Mouse (Mus musculus) regulatory T cell (primary cell): Measurements from ENCODE around the gene Gpr6.

Experiments used
- in situ Hi-C: fragments of 300-600 bp; cut with MboI, MseI; formaldehyde crosslinking; loops from one replicate; pipeline ENCODE4 v1.15.1; 2025; ENCODE audit warnings: high pct_unique_total_duplicates

The Gpr6 gene

GRCm38 (mm10) chr10:41072116-41072515 lies at the start of gene Gpr6:
TSS of gene Gpr6 (minus strand) at chr10:41072285.
- in situ Hi-C loops: no loop called here

DNA sequence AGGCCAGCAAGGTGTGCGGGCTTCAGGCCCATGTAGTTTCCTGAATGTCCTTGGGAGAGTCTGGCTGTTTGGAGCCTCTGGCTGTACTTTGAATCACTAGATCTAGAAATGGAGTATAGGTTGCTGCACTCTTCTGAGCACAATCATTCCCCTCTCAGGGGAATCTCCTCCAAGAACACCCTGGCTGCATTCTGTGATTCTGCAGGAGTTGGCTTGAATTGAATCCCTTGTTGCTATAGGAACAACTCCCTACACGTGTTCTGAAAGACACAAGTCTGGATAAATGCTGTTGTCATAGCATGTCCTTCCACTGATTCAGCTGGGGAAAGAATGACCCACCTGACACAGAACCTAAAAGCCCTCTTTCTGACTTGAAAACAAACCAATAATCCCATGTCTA lies 28.0 kb upstream of the Gpr6 start:
- in situ Hi-C loops: no loop called here

DNA sequence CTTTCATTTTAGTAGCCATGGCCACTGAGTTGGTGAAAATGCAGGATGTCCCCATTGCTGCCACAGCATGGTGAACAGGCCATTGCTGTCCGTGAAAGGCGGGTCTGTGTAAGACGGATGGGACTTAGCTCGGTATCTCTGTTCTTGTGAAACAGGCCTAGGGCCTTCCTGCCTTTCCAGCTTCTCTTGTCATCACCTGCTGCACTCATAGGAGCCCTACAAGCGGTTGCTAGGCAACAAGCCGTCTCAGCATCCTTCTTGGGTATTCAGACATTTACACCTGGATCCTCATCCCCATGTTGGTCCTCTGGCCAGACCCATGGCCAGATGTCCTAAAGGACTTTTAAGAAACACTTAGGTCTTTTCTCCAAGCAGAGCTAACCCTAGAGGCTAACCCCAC lies 26.1 kb upstream of the Gpr6 start:
- in situ Hi-C loops: no loop called here

- in situ Hi-C loops: no loop called here
Observed at GRCm38 (mm10) chr10:41088852-41089251, 16.8 kb upstream of the Gpr6 start.

DNA sequence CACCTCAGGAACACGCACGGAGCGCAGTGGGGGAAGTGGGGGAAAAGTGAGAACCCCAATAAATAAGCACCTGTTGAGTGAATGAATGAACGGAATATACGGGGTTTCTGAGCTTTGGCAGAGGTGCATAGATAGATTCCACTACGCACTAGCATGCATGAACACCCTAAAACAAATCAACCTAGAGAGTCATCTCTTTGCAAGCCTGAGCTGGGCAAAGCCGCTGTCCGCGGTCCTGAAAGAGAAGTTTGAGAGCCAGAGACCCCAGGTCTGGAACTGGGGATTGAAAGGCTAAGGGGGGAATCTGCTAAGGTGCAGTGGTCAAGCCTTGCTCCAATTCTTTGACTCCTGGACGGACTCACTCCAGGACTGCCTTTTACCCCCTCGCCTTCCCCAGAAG lies 389 bp downstream of the Gpr6 start:
- in situ Hi-C loops: no loop called here

DNA sequence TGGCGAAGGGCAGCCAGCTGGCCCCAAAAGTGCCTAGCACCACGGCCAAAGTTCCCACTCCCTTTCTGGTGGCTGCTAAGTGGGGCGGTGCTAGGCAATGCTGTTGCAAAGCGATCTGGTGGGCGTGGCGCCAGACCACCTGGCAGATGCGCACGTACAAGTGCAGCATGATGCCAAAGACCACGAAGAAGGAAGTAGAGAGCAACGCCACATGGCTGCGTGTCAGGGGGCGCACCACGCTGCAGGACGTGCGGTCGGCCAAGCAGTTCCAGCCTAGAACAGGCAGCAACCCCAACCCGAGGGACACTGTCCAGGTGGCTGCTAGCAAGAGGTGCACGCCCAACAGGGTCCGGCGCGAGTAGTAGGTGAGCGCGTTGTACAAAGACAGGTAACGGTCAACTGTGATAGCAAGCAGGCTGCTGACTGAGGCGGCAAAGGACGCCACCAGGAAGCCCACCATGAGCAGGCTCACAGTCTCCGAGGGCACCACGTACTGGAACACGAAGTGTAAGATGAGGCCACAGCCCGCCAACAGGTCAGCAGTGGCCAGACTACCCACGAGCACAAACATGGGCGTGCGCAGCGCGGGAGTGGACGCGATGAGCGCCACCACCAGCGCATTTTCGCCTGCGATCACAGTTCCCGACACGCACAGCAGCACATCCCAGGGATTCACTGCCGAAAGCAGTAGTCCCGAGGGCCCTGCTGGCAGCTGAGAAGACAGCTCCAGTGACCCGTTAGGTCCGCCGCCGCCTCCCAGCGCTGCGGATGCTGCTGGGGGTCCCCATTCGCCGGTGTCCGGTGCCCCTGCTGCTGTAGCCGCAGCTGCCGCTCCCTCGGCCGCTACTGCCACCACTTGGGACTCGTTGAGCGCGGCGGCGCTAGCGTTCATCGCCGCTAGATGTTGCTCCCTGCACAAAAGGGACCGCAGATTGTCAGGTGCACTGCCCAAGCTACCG lies 1.1 kb downstream of the Gpr6 start:
- in situ Hi-C loops: no loop called here

DNA sequence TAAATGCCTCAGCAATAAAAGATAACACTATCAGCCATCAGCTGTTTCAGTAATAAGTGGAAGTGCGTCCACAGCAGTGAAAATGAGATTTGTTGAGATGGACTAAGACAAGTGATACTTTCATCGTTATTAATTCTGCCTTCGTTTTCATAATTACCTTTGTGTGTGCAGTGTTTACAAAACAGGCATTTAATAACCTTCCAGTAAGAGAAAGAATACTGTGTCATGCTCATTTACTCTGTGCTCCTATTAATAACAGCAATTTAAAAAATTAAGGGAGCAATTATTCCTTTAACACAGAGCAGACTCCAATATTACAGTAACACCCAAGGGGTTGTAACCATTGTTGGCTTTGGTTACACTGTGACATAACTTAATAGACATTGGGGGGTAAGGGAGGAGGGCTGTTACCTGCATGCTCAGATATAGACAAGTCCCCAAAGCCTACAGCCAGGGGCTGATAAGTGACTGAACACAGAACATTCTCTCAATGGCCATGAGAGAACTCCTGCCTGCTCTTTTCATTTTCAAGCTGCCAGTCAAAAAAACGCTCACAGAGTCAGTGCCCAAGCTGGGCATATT lies 11.7 kb downstream of the Gpr6 start:
- in situ Hi-C loops: no loop called here

GRCm38 (mm10) chr10:41055581-41055980 lies 16.5 kb downstream of the Gpr6 start:
- in situ Hi-C loops: no loop called here

GRCm38 (mm10) chr10:41054005-41054404 lies 18.1 kb downstream of the Gpr6 start:
- in situ Hi-C loops: no loop called here

DNA sequence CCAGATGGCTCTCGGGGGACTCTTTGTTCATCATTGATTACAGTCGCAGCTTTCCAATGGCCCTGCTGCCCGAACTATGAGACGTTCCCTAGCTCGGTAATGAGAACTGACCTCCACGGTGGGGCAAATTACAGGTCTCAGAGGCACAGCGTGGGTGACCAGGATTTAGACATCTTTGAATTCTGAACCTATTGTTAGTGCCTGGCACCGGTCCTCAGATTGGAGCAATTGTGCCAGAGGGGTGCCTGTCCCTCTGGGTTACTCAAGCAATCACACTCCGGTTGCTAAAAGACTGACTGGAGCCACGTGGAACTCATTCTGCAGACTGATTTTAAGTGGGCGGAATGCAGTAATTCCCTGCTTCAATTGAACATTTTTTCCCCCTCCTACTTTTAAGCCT lies 29.8 kb downstream of the Gpr6 start:
- in situ Hi-C loops: no loop called here

DNA sequence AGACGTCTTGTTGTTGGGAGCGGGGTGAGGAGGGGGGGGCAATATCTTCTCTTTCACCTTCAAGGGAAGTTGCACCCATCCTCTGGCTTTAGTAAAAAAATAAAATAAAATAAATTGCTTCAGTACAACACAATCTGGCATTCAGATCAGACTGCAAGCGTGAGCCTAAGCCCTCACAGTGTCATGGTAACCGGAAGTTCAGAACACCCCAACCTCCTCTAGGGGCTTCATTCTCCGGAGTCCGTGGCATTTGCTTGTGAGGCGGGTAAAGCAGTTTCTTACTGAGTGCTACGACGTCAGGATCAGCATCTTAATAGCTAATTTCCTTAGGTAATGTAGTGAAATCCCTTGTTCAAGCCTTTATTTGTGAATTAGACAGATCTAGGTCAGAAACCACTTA lies 30.6 kb downstream of the Gpr6 start:
- in situ Hi-C loops: no loop called here

GRCm38 (mm10) chr10:41040530-41041085 lies 31.5 kb downstream of the Gpr6 start:
- in situ Hi-C loops: no loop called here

DNA sequence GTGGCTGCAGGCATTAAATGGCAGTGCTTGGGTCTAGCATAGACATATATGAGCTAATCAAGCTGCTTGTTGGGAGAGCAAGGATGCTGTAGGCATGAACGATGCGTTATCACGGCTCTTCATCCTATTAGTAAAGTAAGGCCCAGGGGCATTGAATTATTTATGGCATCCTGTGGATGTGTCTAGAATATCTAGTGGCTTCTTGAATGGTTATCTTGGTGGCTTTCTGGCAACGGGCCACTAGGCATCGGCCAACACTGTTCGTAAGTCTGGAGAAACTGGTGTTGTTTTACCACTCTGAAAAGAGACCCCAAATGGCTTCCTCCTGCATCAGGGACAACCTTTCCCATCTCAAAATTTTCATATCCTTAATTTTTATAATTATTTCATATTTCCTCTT lies 33.6 kb downstream of the Gpr6 start:
- in situ Hi-C loops: no loop called here

DNA sequence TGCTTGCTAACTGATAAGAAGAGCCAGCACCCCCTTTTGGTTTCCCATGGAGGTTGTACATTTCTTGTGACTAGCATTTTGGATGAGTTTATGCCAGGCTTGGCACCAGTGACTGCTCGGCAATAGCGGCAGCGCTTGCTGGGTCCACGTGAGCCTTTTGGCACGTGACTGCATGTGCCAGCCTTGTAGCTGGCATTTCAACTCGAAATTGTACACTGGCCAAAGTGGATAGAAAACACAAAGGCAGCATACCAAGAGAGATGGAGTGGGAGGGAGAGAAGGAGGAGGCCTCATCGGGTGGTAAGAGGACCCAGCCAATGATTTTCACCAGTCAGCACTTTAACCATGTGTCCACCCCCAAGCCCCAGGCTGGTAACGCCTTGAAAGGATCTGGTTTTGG lies 34.4 kb downstream of the Gpr6 start:
- in situ Hi-C loops: no loop called here

GRCm38 (mm10) chr10:41032811-41033210 lies 39.3 kb downstream of the Gpr6 start:
- in situ Hi-C loops: no loop called here

GRCm38 (mm10) chr10:41024860-41025259 lies 47.2 kb downstream of the Gpr6 start:
- in situ Hi-C loops: no loop called here

- in situ Hi-C loops: no loop called here
Observed at GRCm38 (mm10) chr10:41024406-41024805, 47.7 kb downstream of the Gpr6 start.

DNA sequence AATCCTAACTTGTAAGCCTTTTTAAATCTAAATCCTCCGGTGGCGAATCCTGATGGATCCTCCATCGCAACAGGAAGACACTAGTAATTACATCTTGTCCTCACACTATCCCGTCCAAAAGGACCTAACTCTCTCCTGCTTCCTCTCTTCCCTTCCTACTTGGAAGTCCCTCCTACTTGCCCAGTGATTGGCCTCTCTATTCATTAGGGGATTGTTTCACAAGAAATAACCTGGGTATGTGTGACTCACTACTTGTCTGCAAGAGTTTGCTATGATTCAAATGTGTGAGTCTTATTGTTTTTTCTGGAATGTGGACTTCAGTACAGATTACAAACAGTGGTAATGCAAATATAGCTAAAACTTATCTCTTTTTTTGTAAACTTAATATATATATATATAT lies 49.9 kb downstream of the Gpr6 start:
- in situ Hi-C loops: no loop called here
